Mouse (Mus musculus) embryonic facial prominence, embryonic 14.5 days (tissue): ENCODE data around the gene Immp2l. TPM values are rescaled to one million over a fixed set of nuclear protein-coding genes. Genes with fewer than 3 reads are reported as not detected.

Source experiments
- ATAC-seq: fragments of 200-750 bp; cut with Nextera tagmentation; 2 replicates; pipeline ENCODE4 v1.8.0; 2017; ENCODE audit warnings: low read depth, moderate number of reproducible peaks, moderate TSS enrichment
- DNase-seq: peaks from one replicate; pipeline ENCODE4 v3.0.0-alpha.2; 2015; ENCODE audit warnings: low spot score
- H3K27ac ChIP-seq: fragments of 300-500 bp; sonication (generic); replicated peaks from 2 replicates; pipeline ENCODE4 v1.5.1; 2014; ENCODE audit warnings: low read depth, mild to moderate bottlenecking, low read length, moderate library complexity
- H3K27me3 ChIP-seq: fragments of 300-500 bp; sonication (generic); replicated peaks from 2 replicates; pipeline ENCODE4 v1.6.1; 2014; ENCODE audit warnings: low read length; ENCODE audit not compliant: control insufficient read depth, insufficient read depth
- H3K36me3 ChIP-seq: fragments of 300-500 bp; sonication (generic); 2 replicates; pipeline ENCODE4 v1.6.1; 2014; ENCODE audit warnings: low read length, mixed read lengths; ENCODE audit not compliant: control insufficient read depth, insufficient read depth
- H3K4me1 ChIP-seq: fragments of 300-500 bp; sonication (generic); 2 replicates; pipeline ENCODE4 v1.6.1; 2014; ENCODE audit warnings: antibody characterized with exemption, low read length; ENCODE audit not compliant: control insufficient read depth, insufficient read depth
- H3K4me2 ChIP-seq: fragments of 300-500 bp; sonication (generic); 2 replicates; pipeline ENCODE4 v1.6.1; 2014; ENCODE audit warnings: low read depth, mild to moderate bottlenecking, low read length, moderate library complexity, mixed read lengths
- H3K4me3 ChIP-seq: fragments of 300-500 bp; sonication (generic); 2 replicates; pipeline ENCODE4 v1.5.1; 2014; ENCODE audit warnings: low read depth, mild to moderate bottlenecking, low read length
- H3K9ac ChIP-seq: fragments of 300-500 bp; sonication (generic); 2 replicates; pipeline ENCODE4 v1.6.1; 2014; ENCODE audit warnings: low read depth, mild to moderate bottlenecking, low read length, moderate library complexity, mixed read lengths
- H3K9me3 ChIP-seq: fragments of 300-500 bp; sonication (generic); 2 replicates; pipeline ENCODE4 v1.6.1; 2016; ENCODE audit warnings: low read length; ENCODE audit not compliant: control insufficient read depth
- WGBS: fragments of 180-500 bp; shearing (Covaris S2); extraction: QIAGEN DNeasy Blood & Tissue Kit; methylation state at CpG from one replicate; pipeline ENCODE4 v1.1.7; 2014; 5-methylcytosine and 5-hydroxymethylcytosine counted together
- polyA plus RNA-seq: library from polyadenylated mRNA; unstranded; fragments of >200 nt; fragmentation: Nextera tagmentation; extraction: Ambion mirVana; gene quantifications from 2 replicates; pipeline ENCODE4 v1.2.1, GENCODE M21; 2014

Gene Immp2l
- polyA plus RNA-seq, 1 experiment from 2014 or later, result 15.9 TPM

- Histone ChIP-seq H3K4me2 (no peak overlapping the region), H3K9me3 (no peaks in the 10 kb centered on the region), H3K9ac (no peak overlapping the region), H3K4me1 (no peaks in the 10 kb centered on the region), H3K27ac (no peak overlapping the region), H3K4me3 (no peak overlapping the region), H3K36me3 (no peaks in the 10 kb centered on the region), H3K27me3 (no peaks in the 10 kb centered on the region)
- ATAC-seq, result no peak
- peak; percentile 12 for DNase-seq
- 70% methylated on average over 8 of the region's 8 CpGs for WGBS
Measured at GRCm38 (mm10) chr12:41649826-41650541, 626.1 kb downstream of the Immp2l start.

DNA sequence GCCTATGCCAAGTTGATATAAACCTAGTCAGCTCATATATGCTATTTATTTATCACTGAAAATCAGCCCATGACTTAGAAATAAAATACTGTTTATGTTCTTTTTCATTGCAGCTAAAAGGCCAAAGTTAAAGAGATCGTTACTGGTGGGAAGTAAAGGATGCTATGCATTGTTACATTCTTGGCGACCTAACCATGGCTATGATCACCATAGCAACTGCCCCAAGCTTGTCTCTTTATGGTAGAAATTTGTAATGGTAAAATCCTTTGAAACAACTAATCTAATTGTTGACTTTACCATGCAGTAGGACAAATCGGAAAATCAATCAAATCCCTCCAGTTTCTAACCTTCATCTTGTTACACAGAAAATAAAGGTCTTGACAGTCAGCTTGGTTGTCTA, 644.4 kb downstream of the Immp2l start:
- Histone ChIP-seq H3K4me2 (no peak overlapping the region), H3K36me3 (no peaks in the 10 kb centered on the region), H3K9ac (no peak overlapping the region), H3K9me3 (no peaks in the 10 kb centered on the region), H3K4me1 (no peaks in the 10 kb centered on the region), H3K27ac (no peak overlapping the region), H3K27me3 (no peaks in the 10 kb centered on the region), H3K4me3 (no peak overlapping the region)
- WGBS, result 68% methylated on average over 3 of the region's 3 CpGs
- DNase-seq, result no peak
- ATAC-seq, result no peak

GRCm38 (mm10) chr12:41669481-41669880, 645.6 kb downstream of the Immp2l start:
- no peak overlapping the region for H3K4me3 ChIP-seq
- no peaks in the 10 kb centered on the region for H3K4me1 ChIP-seq
- H3K4me2 ChIP-seq, result no peak overlapping the region
- DNase-seq (no peak), ATAC-seq (no peak)
- no peak overlapping the region for H3K27ac ChIP-seq
- no peaks in the 10 kb centered on the region for H3K36me3 ChIP-seq
- no peaks in the 10 kb centered on the region for H3K27me3 ChIP-seq
- 88% methylated on average over 1 of the region's 1 CpGs for WGBS
- no peaks in the 10 kb centered on the region for H3K9me3 ChIP-seq
- H3K9ac ChIP-seq, result no peak overlapping the region

DNA sequence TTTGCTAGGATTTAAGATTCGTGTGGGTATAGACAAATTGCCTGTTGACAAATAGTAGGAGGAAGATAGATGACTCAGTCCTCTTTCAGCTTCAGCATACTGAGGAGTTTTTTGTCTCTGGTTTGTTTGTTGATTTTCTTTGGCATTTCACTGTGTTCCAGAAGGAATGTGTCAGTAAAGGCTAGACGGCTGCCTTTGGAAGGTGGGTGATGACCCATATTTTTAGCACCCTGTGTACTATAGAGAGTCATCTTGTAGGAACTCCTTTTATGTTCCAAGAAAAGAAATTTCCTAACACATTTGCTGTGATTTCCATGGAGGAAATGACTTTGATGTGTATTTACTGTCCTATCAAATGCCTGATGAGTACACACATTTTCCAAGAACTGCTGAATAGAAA, 651.0 kb downstream of the Immp2l start:
- Histone ChIP-seq H3K27ac (no peak overlapping the region), H3K27me3 (no peaks in the 10 kb centered on the region), H3K4me1 (no peaks in the 10 kb centered on the region), H3K4me2 (no peak overlapping the region), H3K4me3 (no peak overlapping the region), H3K9ac (no peak overlapping the region), H3K9me3 (no peaks in the 10 kb centered on the region), H3K36me3 (no peaks in the 10 kb centered on the region)
- ATAC-seq, result no peak
- 51% methylated on average over 2 of the region's 2 CpGs for WGBS
- DNase-seq, result no peak

- H3K27ac ChIP-seq, result no peak overlapping the region
- no peaks in the 10 kb centered on the region for H3K9me3 ChIP-seq
- no peaks in the 10 kb centered on the region for H3K27me3 ChIP-seq
- DNase-seq (no peak), ATAC-seq (no peak)
- no peak overlapping the region for H3K4me2 ChIP-seq
- 75% methylated on average over 1 of the region's 1 CpGs for WGBS
- H3K9ac ChIP-seq, result no peak overlapping the region
- no peak overlapping the region for H3K4me3 ChIP-seq
- no peaks in the 10 kb centered on the region for H3K4me1 ChIP-seq
- H3K36me3 ChIP-seq, result no peaks in the 10 kb centered on the region
Measured at GRCm38 (mm10) chr12:41680141-41680540, 656.3 kb downstream of the Immp2l start.

- Histone ChIP-seq H3K27me3 (no peaks in the 10 kb centered on the region), H3K9me3 (no peaks in the 10 kb centered on the region), H3K27ac (no peak overlapping the region), H3K9ac (no peak overlapping the region), H3K4me2 (no peak overlapping the region), H3K4me3 (no peak overlapping the region), H3K4me1 (no peaks in the 10 kb centered on the region), H3K36me3 (no peaks in the 10 kb centered on the region)
- no peak for ATAC-seq
- WGBS, result 76% methylated on average over 1 of the region's 1 CpGs
- DNase-seq, result no peak
Measured at GRCm38 (mm10) chr12:41682141-41682540, 658.3 kb downstream of the Immp2l start.

GRCm38 (mm10) chr12:41689809-41690208, 665.9 kb downstream of the Immp2l start:
- Histone ChIP-seq H3K4me2 (no peak overlapping the region), H3K4me3 (no peak overlapping the region), H3K9me3 (no peaks in the 10 kb centered on the region), H3K9ac (no peak overlapping the region), H3K27ac (no peak overlapping the region), H3K36me3 (no peaks in the 10 kb centered on the region), H3K4me1 (no peaks in the 10 kb centered on the region), H3K27me3 (no peaks in the 10 kb centered on the region)
- no peak for ATAC-seq
- no peak for DNase-seq
- 82% methylated on average over 3 of the region's 3 CpGs for WGBS

- Histone ChIP-seq H3K9ac (no peak overlapping the region), H3K36me3 (no peaks in the 10 kb centered on the region), H3K4me2 (no peak overlapping the region), H3K4me3 (no peak overlapping the region), H3K27ac (no peak overlapping the region), H3K27me3 (no peaks in the 10 kb centered on the region), H3K9me3 (no peaks in the 10 kb centered on the region), H3K4me1 (no peaks in the 10 kb centered on the region)
- WGBS, result 86% methylated on average over 2 of the region's 2 CpGs
- DNase-seq (no peak), ATAC-seq (no peak)
Measured at GRCm38 (mm10) chr12:41710608-41711007, 686.7 kb downstream of the Immp2l start.

- Histone ChIP-seq H3K4me2 (no peak overlapping the region), H3K9me3 (no peaks in the 10 kb centered on the region; the same call in 1 of the 2 replicates), H3K9ac (no peak overlapping the region), H3K4me3 (no peak overlapping the region), H3K36me3 (no peaks in the 10 kb centered on the region), H3K27me3 (no peaks in the 10 kb centered on the region), H3K27ac (no peak overlapping the region), H3K4me1 (no peaks in the 10 kb centered on the region)
- no peak for ATAC-seq
- DNase-seq, result no peak
- WGBS, result 37% methylated on average over 1 of the region's 1 CpGs
Measured at GRCm38 (mm10) chr12:41716946-41717345, 693.1 kb downstream of the Immp2l start.
